Mouse (Mus musculus): ENCODE results near the gene 9330182L06Rik.

Gene 9330182L06Rik

GRCm38 (mm10) chr5:9265586-9266279 lies at the start of gene 9330182L06Rik:
TSS of gene 9330182L06Rik (plus strand) at chr5:9266118.
- in situ Hi-C loops (cut with MseI, MboI) = no loop called here

GRCm38 (mm10) chr5:9227456-9228008 lies 38.4 kb upstream of the 9330182L06Rik start:
- in situ Hi-C loops (cut with MseI, MboI) = no loop called here

- in situ Hi-C loops (cut with MseI, MboI) = no loop called here
Observed at GRCm38 (mm10) chr5:9264361-9264760, 1.6 kb upstream of the 9330182L06Rik start.

GRCm38 (mm10) chr5:9266280-9266923 lies 484 bp downstream of the 9330182L06Rik start:
- in situ Hi-C loops (cut with MseI, MboI) = no loop called here

GRCm38 (mm10) chr5:9269666-9270065 lies 3.7 kb downstream of the 9330182L06Rik start:
- in situ Hi-C loops (cut with MseI, MboI) = no loop called here

- in situ Hi-C loops (cut with MseI, MboI) = no loop called here
Observed at GRCm38 (mm10) chr5:9272976-9273375, 7.1 kb downstream of the 9330182L06Rik start.

GRCm38 (mm10) chr5:9295777-9296549 lies 30.0 kb downstream of the 9330182L06Rik start:
- in situ Hi-C loops (cut with MseI, MboI) = no loop called here

GRCm38 (mm10) chr5:9296550-9296928 lies 30.6 kb downstream of the 9330182L06Rik start:
- in situ Hi-C loops (cut with MseI, MboI) = no loop called here

GRCm38 (mm10) chr5:9326863-9327262 lies 60.9 kb downstream of the 9330182L06Rik start:
- in situ Hi-C loops (cut with MseI, MboI) = no loop called here

- in situ Hi-C loops (cut with MseI, MboI) = no loop called here
Observed at GRCm38 (mm10) chr5:9327528-9327927, 61.6 kb downstream of the 9330182L06Rik start.

GRCm38 (mm10) chr5:9338756-9339510 lies 73.0 kb downstream of the 9330182L06Rik start:
- in situ Hi-C loops (cut with MseI, MboI) = no loop called here

GRCm38 (mm10) chr5:9339511-9340173 lies 73.7 kb downstream of the 9330182L06Rik start:
- in situ Hi-C loops (cut with MseI, MboI) = no loop called here

GRCm38 (mm10) chr5:9344581-9344980 lies 78.7 kb downstream of the 9330182L06Rik start:
- in situ Hi-C loops (cut with MseI, MboI) = no loop called here

- in situ Hi-C loops (cut with MseI, MboI) = no loop called here
Observed at GRCm38 (mm10) chr5:9345038-9345617, 79.2 kb downstream of the 9330182L06Rik start.

GRCm38 (mm10) chr5:9345625-9346024 lies 79.7 kb downstream of the 9330182L06Rik start:
- in situ Hi-C loops (cut with MseI, MboI) = no loop called here

GRCm38 (mm10) chr5:9346510-9346909 lies 80.6 kb downstream of the 9330182L06Rik start:
- in situ Hi-C loops (cut with MseI, MboI) = no loop called here

GRCm38 (mm10) chr5:9352163-9352562 lies 86.2 kb downstream of the 9330182L06Rik start:
- in situ Hi-C loops (cut with MseI, MboI) = no loop called here

- in situ Hi-C loops (cut with MseI, MboI) = no loop called here
Observed at GRCm38 (mm10) chr5:9352646-9353045, 86.7 kb downstream of the 9330182L06Rik start.

GRCm38 (mm10) chr5:9354257-9354656 lies 88.3 kb downstream of the 9330182L06Rik start:
- in situ Hi-C loops (cut with MseI, MboI) = no loop called here

GRCm38 (mm10) chr5:9358076-9358475 lies 92.2 kb downstream of the 9330182L06Rik start:
- in situ Hi-C loops (cut with MseI, MboI) = no loop called here

Data from mouse trophoblast stem cell (cell line).